ENCODE assay signal across 17 mouse cellular contexts in genomic region chr1:180392137-180392798, GRCm38 (mm10).
DNase-seq lines count a peak whose midpoint lies in the region; ATAC-seq and TF ChIP-seq lines count a peak whose summit lies in the region.
"Had no signal": no experiment of that assay in that cellular context is flagged by ENCODE, and none has a peak within 500 bp of the region (broad histone marks: within the 10 kb centered on the region; RNA-seq: fewer than 3 reads in every experiment).

No protein-coding gene starts in this region.

- no peak for TF ChIP-seq POLR2A in kidney, adult 2 months (IDR thresholded peaks at IDR 0.05; ENCODE audit: low read depth, low read length)
- TF ChIP-seq POLR2A in lung, adult 2 months (IDR thresholded peaks at IDR 0.05; ENCODE audit: borderline replicate concordance, extremely low read depth, low read depth, low read length), result no peak

- H3K4me2 ChIP-seq in lung, embryonic 16.5 days (ENCODE audit: low read depth, low read length), result no peak overlapping the region
- H3K4me2 ChIP-seq: limb, embryonic 13.5 days; lung, embryonic 14.5 days; midbrain, embryonic 15.5 days; neural tube, embryonic 15.5 days had no signal

- no peak overlapping the region for H3K4me3 ChIP-seq in kidney, adult 2 months (ENCODE audit: insufficient read depth, low read depth, low read length)
- H3K4me3 ChIP-seq in lung, embryonic 16.5 days (ENCODE audit: low read length), result no peak overlapping the region
- no peak overlapping the region for H3K4me3 ChIP-seq in lung, adult 2 months (replicated peaks; ENCODE audit: extremely low read depth, low read depth, low read length)
- H3K4me3 ChIP-seq in brown adipose tissue, adult 24 weeks (ENCODE audit: insufficient read depth, low read depth, low read length), result no peak overlapping the region
- H3K4me3 ChIP-seq: embryonic facial prominence, embryonic 10.5 days; limb, embryonic 13.5 days; megakaryocyte, embryonic 14.5 days; midbrain, embryonic 15.5 days; neural tube, embryonic 15.5 days had no signal

- 74% methylated on average over 5 of the region's 5 CpGs for WGBS in kidney, adult 2 months
- 71% methylated on average over 5 of the region's 5 CpGs for whole genome bisulfite sequencing in lung, embryonic 16.5 days
- WGBS in lung, adult 2 months, result 65% methylated on average over 5 of the region's 5 CpGs

- H3K36me3 ChIP-seq in kidney, adult 2 months (ENCODE audit: control insufficient read depth, insufficient read depth, low read length), result no peaks in the 10 kb centered on the region
- H3K36me3 ChIP-seq in lung, embryonic 16.5 days (ENCODE audit: control insufficient read depth, insufficient read depth, low read length), result no peaks in the 10 kb centered on the region
- H3K36me3 ChIP-seq: embryonic facial prominence, embryonic 10.5 days; limb, embryonic 13.5 days; midbrain, embryonic 15.5 days; neural tube, embryonic 15.5 days had no signal

- H3K27ac ChIP-seq in kidney, adult 2 months (ENCODE audit: insufficient read depth, low read depth, low read length), result peak overlapping the region; percentile 33; the same call in 1 of the 2 replicates
- H3K27ac ChIP-seq in lung, embryonic 16.5 days (ENCODE audit: low read length), result peak overlapping the region; percentile 72
- peak overlapping the region; percentile 99 for H3K27ac ChIP-seq in brown adipose tissue, adult 24 weeks (replicated peaks; ENCODE audit: low read depth, low read length)
- H3K27ac ChIP-seq: embryonic facial prominence, embryonic 10.5 days; limb, embryonic 13.5 days; midbrain, embryonic 15.5 days had no signal

- TF ChIP-seq CTCF in kidney, adult 2 months (conservative IDR thresholded peaks at IDR 0.05; ENCODE audit: insufficient read depth, insufficient read length, low read depth, low read length), result no peak
- TF ChIP-seq CTCF in lung, adult 2 months (IDR thresholded peaks at IDR 0.05; ENCODE audit: insufficient read depth, low read length), result no peak

- H3K27me3 ChIP-seq in kidney, adult 2 months (replicated peaks; ENCODE audit: control insufficient read depth, insufficient read depth, low read length), result no peaks in the 10 kb centered on the region
- no peaks in the 10 kb centered on the region for H3K27me3 ChIP-seq in lung, embryonic 16.5 days (ENCODE audit: control insufficient read depth, insufficient read depth, low read depth, low read length)
- H3K27me3 ChIP-seq: limb, embryonic 13.5 days; megakaryocyte, embryonic 14.5 days; midbrain, embryonic 15.5 days; neural tube, embryonic 15.5 days had no signal

- H3K9me3 ChIP-seq in lung, embryonic 16.5 days (ENCODE audit: control insufficient read depth, low read length), result no peaks in the 10 kb centered on the region
- H3K9me3 ChIP-seq: embryonic facial prominence, embryonic 10.5 days; megakaryocyte, embryonic 14.5 days; midbrain, embryonic 15.5 days; neural tube, embryonic 15.5 days had no signal

- no peak for ATAC-seq in lung, embryonic 16.5 days (ENCODE audit: low read depth)
- ATAC-seq: midbrain, embryonic 15.5 days had no signal

- peak; percentile 70 for DNase-seq in heart, adult 11 months
- no peak for DNase-seq in heart, adult 9 months (ENCODE audit: low spot score in 2 of 2)
- no peak for DNase-seq in kidney, adult 2 months
- DNase-seq in kidney, postnatal 14 days, result no peak
- no peak for DNase-seq in lung, adult 2 months
- no peak for DNase-seq in c-Kit-positive CD71-positive TER-119-positive erythroid progenitor cells, embryonic 14.5 days (ENCODE audit: low spot score)
- DNase-seq: adrenal gland, postnatal 36 days; cerebellum, adult 9-10 months; lung, embryonic 14.5 days; right cerebral cortex, postnatal 14 days had no signal

- peaks cover 23% of the 10 kb centered on the region for H3K4me1 ChIP-seq in kidney, adult 2 months (ENCODE audit: control insufficient read depth, insufficient read depth, low read length)
- H3K4me1 ChIP-seq in lung, embryonic 16.5 days (replicated peaks; ENCODE audit: control insufficient read depth, insufficient read depth, low read length), result peaks cover 40% of the 10 kb centered on the region
- H3K4me1 ChIP-seq in lung, adult 2 months (ENCODE audit: control insufficient read depth, insufficient read depth, low read length), result peaks cover 44% of the 10 kb centered on the region
- peaks cover 70% of the 10 kb centered on the region for H3K4me1 ChIP-seq in brown adipose tissue, adult 24 weeks (ENCODE audit: control insufficient read depth, insufficient read depth, insufficient read length, low read length)

- no peak overlapping the region for H3K9ac ChIP-seq in lung, embryonic 16.5 days (ENCODE audit: low read length)
- H3K9ac ChIP-seq: limb, embryonic 13.5 days; lung, embryonic 14.5 days; midbrain, embryonic 15.5 days; neural tube, embryonic 15.5 days had no signal

Comparison
In these comparisons a context has a peak if more than half of its experiments do, and no peak if none do; other contexts are left out.
1. H3K27ac ChIP-seq: peak in every context shown above with its lines; median percentile 99 in brown adipose tissue, adult 24 weeks; 72 in lung, embryonic 16.5 days; 33 in kidney, adult 2 months.